Mouse (Mus musculus) CH12.LX (cell line): ENCODE results near the gene Crat. TPM values are rescaled to one million over a fixed set of nuclear protein-coding genes. Genes with fewer than 3 reads are reported as not detected.
A peak's percentile ranks its signal among the peaks of the same experiment; 100 is the strongest.

Experiments used
- DNase-seq: peaks from one replicate; pipeline ENCODE4 v3.0.0-alpha.2; 2013; ENCODE audit errors: extremely low read depth
- H3K27ac ChIP-seq: 2 replicates; pipeline ENCODE4 v1.5.1; 2012; ENCODE audit warnings: low read depth, mild to moderate bottlenecking, control low read depth, moderate library complexity; ENCODE audit not compliant: insufficient read depth
- H3K27me3 ChIP-seq: replicated peaks from 2 replicates; pipeline ENCODE3; 2012; ENCODE audit warnings: inconsistent platforms
- H3K36me3 ChIP-seq, 2 experiments: replicated peaks in 1 of 2; 2 replicates each; pipeline versions ENCODE3 to v1.6.1; 2012; ENCODE audit warnings: inconsistent platforms in 1 of 2, low read length in 1 of 2, mild to moderate bottlenecking in 1 of 2, mixed read lengths in 1 of 2, moderate library complexity in 1 of 2; ENCODE audit not compliant: control insufficient read depth in 1 of 2, insufficient read depth in 1 of 2
- H3K4me1 ChIP-seq, 2 experiments: 2 replicates each; pipeline ENCODE4 v1.6.1; 2012; ENCODE audit warnings: inconsistent platforms in 1 of 2, moderate library complexity in 1 of 2; ENCODE audit not compliant: insufficient read depth in 2 of 2, control insufficient read depth in 1 of 2
- H3K4me2 ChIP-seq: 2 replicates; pipeline ENCODE4 v1.6.1; 2012; ENCODE audit warnings: low read depth, mild to moderate bottlenecking, control low read depth; ENCODE audit not compliant: poor library complexity, insufficient read depth, severe bottlenecking
- H3K4me3 ChIP-seq, 3 experiments: fragments of 150-350 bp in 1 of 3; sonication (generic) in 1 of 3; replicated peaks in 1 of 3; 2 replicates each; pipeline versions ENCODE3 to v1.5.1; 2011 to 2012; ENCODE audit warnings: low read depth in 2 of 3, low read length in 2 of 3, mild to moderate bottlenecking in 2 of 3, moderate library complexity in 2 of 3, control low read depth in 1 of 3, improper control_type of control experiment in 1 of 3, inconsistent platforms in 1 of 3, mixed read lengths in 1 of 3; ENCODE audit not compliant: poor library complexity in 1 of 3
- H3K79me2 ChIP-seq: replicated peaks from 2 replicates; pipeline ENCODE4 v1.6.1; 2012; ENCODE audit warnings: mild to moderate bottlenecking, moderate library complexity; ENCODE audit not compliant: control insufficient read depth, poor library complexity, insufficient read depth, severe bottlenecking; ENCODE audit errors: extremely low read depth
- H3K9ac ChIP-seq: 2 replicates; pipeline ENCODE4 v1.6.1; 2012; ENCODE audit warnings: low read depth, mild to moderate bottlenecking, control low read depth, moderate library complexity; ENCODE audit not compliant: insufficient read depth
- H3K9me3 ChIP-seq: replicated peaks from 2 replicates; pipeline ENCODE3; 2012; ENCODE audit warnings: low read length, inconsistent platforms, mixed read lengths
- BHLHE40 ChIP-seq: IDR thresholded peaks from 2 replicates; pipeline ENCODE4 v1.6.1; 2011; ENCODE audit warnings: mild to moderate bottlenecking, low read depth, low read length, improper control_type of control experiment
- CTCF ChIP-seq, 2 experiments: IDR thresholded peaks in 1 of 2; conservative IDR thresholded peaks in 1 of 2; 2 replicates each; pipeline ENCODE4 v1.5.1; 2011 to 2012; ENCODE audit warnings: low read depth in 2 of 2, low read length in 2 of 2, improper control_type of control experiment in 1 of 2, inconsistent platforms in 1 of 2, mild to moderate bottlenecking in 1 of 2, moderate library complexity in 1 of 2
- EP300 ChIP-seq: IDR thresholded peaks from 2 replicates; pipeline ENCODE4 v1.6.1; 2011; ENCODE audit warnings: low read length, improper control_type of control experiment
- IRF4 ChIP-seq: IDR thresholded peaks from 2 replicates; pipeline ENCODE4 v1.6.1; 2014; ENCODE audit warnings: low read depth, mild to moderate bottlenecking, inconsistent platforms, low read length, improper control_type of control experiment
- KAT2A ChIP-seq: IDR thresholded peaks from 2 replicates; pipeline ENCODE4 v1.6.1; 2012; ENCODE audit warnings: low read length, improper control_type of control experiment, inconsistent platforms; ENCODE audit not compliant: insufficient replicate concordance
- MAFK ChIP-seq: IDR thresholded peaks from 2 replicates; pipeline ENCODE4 v1.6.1; 2011; ENCODE audit warnings: low read length, improper control_type of control experiment; ENCODE audit not compliant: insufficient replicate concordance
- MAZ ChIP-seq: IDR thresholded peaks from 2 replicates; pipeline ENCODE4 v1.6.1; 2012; ENCODE audit warnings: low read depth, mild to moderate bottlenecking, inconsistent platforms, low read length, improper control_type of control experiment, moderate library complexity
- MYC ChIP-seq: IDR thresholded peaks from 2 replicates; pipeline ENCODE4 v1.6.1; 2011; ENCODE audit warnings: low read depth, mild to moderate bottlenecking, improper control_type of control experiment, low read length
- NELFE ChIP-seq: IDR thresholded peaks from 2 replicates; pipeline ENCODE4 v1.6.1; 2011; ENCODE audit warnings: low read depth, low read length, improper control_type of control experiment
- NRF1 ChIP-seq: IDR thresholded peaks from 2 replicates; pipeline ENCODE4 v1.6.1; 2014; ENCODE audit warnings: low read depth, mild to moderate bottlenecking, inconsistent platforms, low read length, improper control_type of control experiment, moderate library complexity
- POLR2A ChIP-seq: IDR thresholded peaks from 2 replicates; pipeline ENCODE4 v1.6.1; 2011; ENCODE audit warnings: low read depth, mild to moderate bottlenecking, improper control_type of control experiment, low read length
- POLR2AphosphoS2 ChIP-seq: IDR thresholded peaks from 2 replicates; pipeline ENCODE4 v1.6.1; 2011; ENCODE audit warnings: low read depth, low read length, improper control_type of control experiment
- TCF12 ChIP-seq: IDR thresholded peaks from 2 replicates; pipeline ENCODE4 v1.6.1; 2014; ENCODE audit warnings: low read depth, mild to moderate bottlenecking, inconsistent platforms, low read length, improper control_type of control experiment
- UBTF ChIP-seq: IDR thresholded peaks from 2 replicates; pipeline ENCODE4 v1.6.1; 2012; ENCODE audit warnings: low read depth, mild to moderate bottlenecking, inconsistent platforms, low read length, improper control_type of control experiment, moderate library complexity
- USF1 ChIP-seq: IDR thresholded peaks from 2 replicates; pipeline ENCODE4 v1.6.1; 2014; ENCODE audit warnings: low read depth, mild to moderate bottlenecking, inconsistent platforms, low read length, improper control_type of control experiment
- USF2 ChIP-seq: conservative IDR thresholded peaks from 2 replicates; pipeline ENCODE4 v1.6.1; 2011; ENCODE audit warnings: low read depth, low read length, improper control_type of control experiment
- ZC3H11A ChIP-seq: IDR thresholded peaks from 2 replicates; pipeline ENCODE4 v1.6.1; 2012; ENCODE audit warnings: low read depth, mild to moderate bottlenecking, inconsistent platforms, low read length, improper control_type of control experiment
- ZMIZ1 ChIP-seq: IDR thresholded peaks from 2 replicates; pipeline ENCODE4 v1.6.1; 2012; ENCODE audit warnings: low read depth, mild to moderate bottlenecking, inconsistent platforms, low read length, improper control_type of control experiment
- ZNF384 ChIP-seq: IDR thresholded peaks from 2 replicates; pipeline ENCODE4 v1.6.1; 2012; ENCODE audit warnings: low read depth, low read length, improper control_type of control experiment, inconsistent platforms
- dilution Hi-C: fragments of 300-500 bp; cut with MboI; formaldehyde crosslinking; loops from 2 replicates; pipeline ENCODE4 v1.14.3; 2020; ENCODE audit warnings: low sequenced_read_pairs; ENCODE audit not compliant: extremely low pct_unique_long_range_greater_than_20kb, extremely low pct_ligation_motif_present
- in situ Hi-C: fragments of 300-500 bp; cut with MboI; formaldehyde crosslinking; loops from 3 replicates; pipeline ENCODE4 v1.14.3; 2019; ENCODE audit warnings: low sequenced_read_pairs, low pct_ligation_motif_present, low pct_unique_long_range_greater_than_20kb, mixed read lengths
- polyA plus RNA-seq: library from polyadenylated mRNA; unstranded; fragments of >175 nt; gene quantifications from 2 replicates; pipeline ENCODE4 v1.2.1, GENCODE M21; 2012; ENCODE audit warnings: low read depth; ENCODE audit not compliant: insufficient read length
- total RNA-seq, 2 experiments: library from RNA; depleted of rRNA; stranded (reverse); fragments of 300-350 nt in 1 of 2; fragments of >200 nt in 1 of 2; gene quantifications; 2 replicates each; pipeline ENCODE4 v1.2.3; 2012 to 2014

Gene Crat
- total and polyA plus RNA-seq, 3 experiments = 1.7 to 4.5 (median 4.2) TPM

GRCm38 (mm10) chr2:30454587-30454986 is 39.0 kb upstream of the Crat start:
- dilution Hi-C loops (no loop called here), in situ Hi-C loops (no loop called here)
- H3K27ac ChIP-seq = no peak overlapping the region
- H3K36me3 ChIP-seq = peaks cover 5 to 51% of the 10 kb centered on the region in 2 experiments
- H3K27me3 ChIP-seq = no peaks in the 10 kb centered on the region
- H3K79me2 ChIP-seq = no peaks in the 10 kb centered on the region
- no peak overlapping the region for H3K4me3 ChIP-seq
- H3K4me2 ChIP-seq = no peak overlapping the region
- H3K9ac ChIP-seq = no peak overlapping the region
- DNase-seq = no peak
- H3K4me1 ChIP-seq = peaks cover 9 to 55% of the 10 kb centered on the region in 2 experiments
- peaks cover 10% of the 10 kb centered on the region for H3K9me3 ChIP-seq
- TF ChIP-seq USF2 = no peak
- no peak for TF ChIP-seq CTCF (conservative IDR thresholded peaks at IDR 0.05 in 1 of 2, IDR thresholded peaks at IDR 0.05 in 1 of 2; ENCODE audit: low read depth in 2 of 2, low read length in 2 of 2)
- no peak for TF ChIP-seq BHLHE40
- no peak for TF ChIP-seq EP300
- no peak for TF ChIP-seq USF1
- TF ChIP-seq POLR2AphosphoS2 = no peak
- TF ChIP-seq NELFE = no peak
- TF ChIP-seq ZNF384 = no peak
- TF ChIP-seq ZMIZ1 = no peak
- no peak for TF ChIP-seq TCF12
- TF ChIP-seq MAFK = no peak
- no peak for TF ChIP-seq ZC3H11A
- no peak for TF ChIP-seq UBTF
- no peak for TF ChIP-seq MYC
- no peak for TF ChIP-seq NRF1

GRCm38 (mm10) chr2:30453570-30453969 is 38.0 kb upstream of the Crat start:
- in situ Hi-C loops = no loop called here
- H3K9ac ChIP-seq = no peak overlapping the region
- H3K4me1 ChIP-seq = peaks cover 6 to 48% of the 10 kb centered on the region in 2 experiments
- peaks cover 9 to 54% of the 10 kb centered on the region in 2 experiments for H3K36me3 ChIP-seq
- peaks cover 16% of the 10 kb centered on the region for H3K9me3 ChIP-seq
- no peak overlapping the region for H3K4me2 ChIP-seq
- H3K79me2 ChIP-seq = no peaks in the 10 kb centered on the region
- dilution Hi-C loops = no loop called here
- no peak for TF ChIP-seq KAT2A
- TF ChIP-seq IRF4 = no peak
- no peak for TF ChIP-seq MAZ
- TF ChIP-seq POLR2A = no peak
- no peak for TF ChIP-seq USF1
- TF ChIP-seq ZC3H11A = no peak
- H3K4me3 ChIP-seq = no peak overlapping the region
- no peak for DNase-seq
- no peaks in the 10 kb centered on the region for H3K27me3 ChIP-seq
- H3K27ac ChIP-seq = peak overlapping the region; percentile 13; the same call in 1 of the 2 replicates
